Mouse (Mus musculus) testis, adult 2 months (tissue): ENCODE data around the gene Ncapd2.

ENCODE experiments used
- CTCF ChIP-seq: fragments of 200-500 bp; IDR thresholded peaks from 2 replicates; pipeline ENCODE4 v1.5.1; 2012; ENCODE audit warnings: low read depth, mild to moderate bottlenecking, inconsistent platforms, low read length, moderate library complexity; ENCODE audit not compliant: control insufficient read depth, insufficient read depth, insufficient replicate concordance
- POLR2A ChIP-seq: fragments of 200-500 bp; IDR thresholded peaks from 2 replicates; pipeline ENCODE4 v1.6.1; 2012; ENCODE audit warnings: low read depth, mild to moderate bottlenecking, inconsistent platforms, low read length, moderate library complexity; ENCODE audit not compliant: control insufficient read depth

DNA sequence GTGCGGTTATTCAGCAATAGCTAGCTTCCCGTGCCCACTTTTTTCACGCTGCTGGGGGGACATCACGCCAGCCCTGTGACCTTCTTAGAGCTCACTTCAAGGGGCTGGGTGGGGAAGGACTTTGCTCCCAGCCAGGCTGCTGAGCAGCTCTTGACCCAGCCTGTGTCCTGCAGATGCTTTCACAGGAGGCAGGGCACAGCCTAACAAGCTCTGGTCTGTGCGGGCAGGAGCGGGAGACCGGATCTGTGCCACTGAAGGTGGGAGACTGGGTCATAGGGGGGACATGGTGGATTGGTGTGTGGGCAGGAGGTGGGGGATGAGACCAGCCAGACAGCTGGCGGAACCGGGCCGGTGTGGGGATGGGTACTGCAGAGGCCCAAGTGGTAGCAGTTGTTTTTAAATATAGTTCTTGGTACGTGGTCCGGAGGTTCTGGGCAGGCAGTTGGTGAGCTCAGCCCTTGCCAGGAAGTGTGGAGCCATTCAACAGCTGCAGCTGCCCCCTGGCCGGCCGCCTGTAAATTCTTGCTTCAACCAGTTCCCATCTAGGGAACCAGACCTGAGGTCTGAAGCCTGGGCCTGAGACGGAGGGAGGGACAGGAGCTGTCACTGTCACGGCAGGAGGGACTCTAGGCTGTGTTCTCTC lies 42.5 kb downstream of the Ncapd2 start:
- no peak for TF ChIP-seq POLR2A
- TF ChIP-seq CTCF = no peak
